In genomic region chr12:105076511-105076910, GRCm38 (mm10) we compare ENCODE assay signal across 28 mouse cellular contexts. TPM values are rescaled to one million over a fixed set of nuclear protein-coding genes. Genes with fewer than 3 reads are reported as not detected.
A peak's percentile ranks its signal among the peaks of the same experiment; 100 is the strongest.
DNase-seq lines count a peak whose midpoint lies in the region; ATAC-seq lines count a peak whose summit lies in the region.
"Had no signal": no experiment of that assay in that cellular context is flagged by ENCODE, and none has a peak within 500 bp of the region (broad histone marks: within the 10 kb centered on the region; RNA-seq: fewer than 3 reads in every experiment).

No protein-coding gene starts in this region.

- H3K36me3 ChIP-seq in forebrain, embryonic 10.5 days (replicated peaks): no peaks in the 10 kb centered on the region
- H3K36me3 ChIP-seq in forebrain, embryonic 12.5 days (replicated peaks): no peaks in the 10 kb centered on the region
- no peaks in the 10 kb centered on the region for H3K36me3 ChIP-seq in midbrain, embryonic 10.5 days
- no peaks in the 10 kb centered on the region for H3K36me3 ChIP-seq in midbrain, embryonic 13.5 days
- no peaks in the 10 kb centered on the region for H3K36me3 ChIP-seq in hindbrain, embryonic 16.5 days (ENCODE audit: control insufficient read depth, insufficient read depth, low read length)
- H3K36me3 ChIP-seq in neural tube, embryonic 15.5 days: no peaks in the 10 kb centered on the region
- H3K36me3 ChIP-seq: embryonic facial prominence, embryonic 12.5 days; forebrain, embryonic 15.5 days; heart, embryonic 10.5 days; limb, embryonic 15.5 days; lung, embryonic 15.5 days; neural tube, embryonic 12.5 days had no signal

- H3K27me3 ChIP-seq in forebrain, embryonic 10.5 days (ENCODE audit: poor library complexity, severe bottlenecking): 0 out of 2 replicates have a peak, but pooled peaks cover 6% of the 10 kb centered on the region
- no peaks in the 10 kb centered on the region for H3K27me3 ChIP-seq in forebrain, embryonic 12.5 days
- 0 out of 2 replicates have a peak, but pooled peaks cover 6% of the 10 kb centered on the region for H3K27me3 ChIP-seq in midbrain, embryonic 10.5 days (ENCODE audit: low read depth, poor library complexity, severe bottlenecking)
- H3K27me3 ChIP-seq in midbrain, embryonic 13.5 days: no peaks in the 10 kb centered on the region
- H3K27me3 ChIP-seq in hindbrain, embryonic 16.5 days (replicated peaks; ENCODE audit: control insufficient read depth, insufficient read depth, low read length): no peaks in the 10 kb centered on the region
- H3K27me3 ChIP-seq in neural tube, embryonic 15.5 days (replicated peaks): no peaks in the 10 kb centered on the region
- H3K27me3 ChIP-seq: embryonic facial prominence, embryonic 12.5 days; forebrain, embryonic 15.5 days; limb, embryonic 15.5 days; lung, embryonic 15.5 days; neural tube, embryonic 12.5 days had no signal

- H3K9me3 ChIP-seq in forebrain, embryonic 10.5 days: no peaks in the 10 kb centered on the region
- H3K9me3 ChIP-seq in forebrain, embryonic 12.5 days: no peaks in the 10 kb centered on the region
- H3K9me3 ChIP-seq in midbrain, embryonic 10.5 days (replicated peaks): no peaks in the 10 kb centered on the region
- H3K9me3 ChIP-seq in midbrain, embryonic 13.5 days: no peaks in the 10 kb centered on the region
- no peaks in the 10 kb centered on the region for H3K9me3 ChIP-seq in hindbrain, embryonic 16.5 days (ENCODE audit: control insufficient read depth, low read length)
- no peaks in the 10 kb centered on the region for H3K9me3 ChIP-seq in neural tube, embryonic 15.5 days (replicated peaks)
- H3K9me3 ChIP-seq: embryonic facial prominence, embryonic 12.5 days; forebrain, embryonic 15.5 days; heart, embryonic 10.5 days; limb, embryonic 15.5 days; lung, embryonic 15.5 days; neural tube, embryonic 12.5 days had no signal

- 78% methylated on average over 3 of the region's 3 CpGs for WGBS in forebrain, embryonic 10.5 days
- 69% methylated on average over 3 of the region's 3 CpGs for WGBS in forebrain, embryonic 12.5 days
- 95% methylated on average over 3 of the region's 3 CpGs for WGBS in midbrain, embryonic 10.5 days
- WGBS in midbrain, embryonic 13.5 days: 71% methylated on average over 3 of the region's 3 CpGs
- 76% methylated on average over 3 of the region's 3 CpGs for WGBS in hindbrain, embryonic 16.5 days
- WGBS in neural tube, embryonic 15.5 days: 71% methylated on average over 3 of the region's 3 CpGs

- no peak for ATAC-seq in forebrain, embryonic 12.5 days (ENCODE audit: low FRiP score)
- no peak for ATAC-seq in midbrain, embryonic 13.5 days
- ATAC-seq in hindbrain, embryonic 16.5 days: no peak
- no peak for ATAC-seq in neural tube, embryonic 15.5 days (ENCODE audit: low FRiP score)
- ATAC-seq: forebrain, embryonic 15.5 days; intestine, embryonic 16.5 days had no signal

- no peak overlapping the region for H3K9ac ChIP-seq in forebrain, embryonic 12.5 days
- no peak overlapping the region for H3K9ac ChIP-seq in midbrain, embryonic 13.5 days (replicated peaks)
- no peak overlapping the region for H3K9ac ChIP-seq in hindbrain, embryonic 16.5 days (ENCODE audit: low read depth, low read length)
- no peak overlapping the region for H3K9ac ChIP-seq in neural tube, embryonic 15.5 days (replicated peaks)
- H3K9ac ChIP-seq: embryonic facial prominence, embryonic 12.5 days; forebrain, embryonic 15.5 days; limb, embryonic 15.5 days; liver, embryonic 14.5 days; lung, embryonic 15.5 days; neural tube, embryonic 12.5 days had no signal

- H3K4me3 ChIP-seq in forebrain, embryonic 10.5 days: no peak overlapping the region
- H3K4me3 ChIP-seq in forebrain, embryonic 12.5 days (replicated peaks): no peak overlapping the region
- H3K4me3 ChIP-seq in midbrain, embryonic 10.5 days: no peak overlapping the region
- H3K4me3 ChIP-seq in midbrain, embryonic 13.5 days (replicated peaks): no peak overlapping the region
- H3K4me3 ChIP-seq in hindbrain, embryonic 16.5 days (ENCODE audit: low read length): no peak overlapping the region
- H3K4me3 ChIP-seq in neural tube, embryonic 15.5 days (replicated peaks): no peak overlapping the region
- H3K4me3 ChIP-seq: embryonic facial prominence, embryonic 12.5 days; forebrain, embryonic 15.5 days; heart, embryonic 10.5 days; left cerebral cortex, adult 2 months; limb, embryonic 15.5 days; lung, embryonic 15.5 days; megakaryocyte, embryonic 14.5 days; neural tube, embryonic 12.5 days had no signal

- H3K27ac ChIP-seq in forebrain, embryonic 10.5 days: peak overlapping the region; percentile 15
- H3K27ac ChIP-seq in forebrain, embryonic 12.5 days: no peak overlapping the region
- peak overlapping the region; percentile 33; the same call in 1 of the 2 replicates for H3K27ac ChIP-seq in midbrain, embryonic 10.5 days (replicated peaks)
- no peak overlapping the region for H3K27ac ChIP-seq in midbrain, embryonic 13.5 days
- H3K27ac ChIP-seq in hindbrain, embryonic 16.5 days (ENCODE audit: low read depth, low read length): peak overlapping the region; percentile 32; the same call in 1 of the 2 replicates
- H3K27ac ChIP-seq in neural tube, embryonic 15.5 days (replicated peaks): 0 out of 2 replicates have a peak overlapping the region, but pooled peaks have one; percentile 6
- H3K27ac ChIP-seq: embryonic facial prominence, embryonic 12.5 days; forebrain, embryonic 15.5 days; heart, embryonic 10.5 days; left cerebral cortex, adult 2 months; limb, embryonic 15.5 days; liver, embryonic 14.5 days; lung, embryonic 15.5 days; neural tube, embryonic 12.5 days; stomach, postnatal 0 days had no signal

- DNase-seq in forebrain, embryonic 10.5 days (ENCODE audit: extremely low spot score, low spot score): no peak
- no peak for DNase-seq in midbrain, embryonic 10.5 days (ENCODE audit: low spot score)
- no peak for DNase-seq in kidney, adult 9 months
- DNase-seq in layer of hippocampus, adult 9-10 months (ENCODE audit: low spot score): no peak
- DNase-seq: adrenal gland, postnatal 10 days; cerebellum, adult 18-20 months; cerebellum, postnatal 14 days; gastrocnemius, postnatal 10 days; kidney, postnatal 4 days; layer of hippocampus, adult 9-11 months; left cerebral cortex, postnatal 4 days; lung, postnatal 36 days; thymus, adult 2 months had no signal

- H3K4me1 ChIP-seq in forebrain, embryonic 10.5 days: peaks cover 19% of the 10 kb centered on the region
- peaks cover 14% of the 10 kb centered on the region for H3K4me1 ChIP-seq in forebrain, embryonic 12.5 days
- H3K4me1 ChIP-seq in midbrain, embryonic 10.5 days: peaks cover 14% of the 10 kb centered on the region
- peaks cover 15% of the 10 kb centered on the region for H3K4me1 ChIP-seq in midbrain, embryonic 13.5 days (replicated peaks)
- H3K4me1 ChIP-seq in hindbrain, embryonic 16.5 days (ENCODE audit: control insufficient read depth, insufficient read depth, low read depth, low read length): peaks cover 5% of the 10 kb centered on the region; the same call in 1 of the 2 replicates
- peaks cover 9% of the 10 kb centered on the region for H3K4me1 ChIP-seq in neural tube, embryonic 15.5 days
- H3K4me1 ChIP-seq: heart, embryonic 10.5 days; limb, embryonic 15.5 days; lung, embryonic 15.5 days; megakaryocyte, embryonic 14.5 days; neural tube, embryonic 12.5 days had no signal

- no peak overlapping the region for H3K4me2 ChIP-seq in forebrain, embryonic 12.5 days
- no peak overlapping the region for H3K4me2 ChIP-seq in midbrain, embryonic 13.5 days (replicated peaks)
- no peak overlapping the region for H3K4me2 ChIP-seq in hindbrain, embryonic 16.5 days (ENCODE audit: low read length)
- H3K4me2 ChIP-seq in neural tube, embryonic 15.5 days: no peak overlapping the region
- H3K4me2 ChIP-seq: embryonic facial prominence, embryonic 12.5 days; forebrain, embryonic 15.5 days; limb, embryonic 15.5 days; lung, embryonic 15.5 days; neural tube, embryonic 12.5 days had no signal

RNA-seq across cellular contexts. Expression of gene Glrx5, which starts 44.0 kb away (rescaled TPM):
- 234 and 235 TPM in 2 replicates for polyA plus RNA-seq in forebrain, embryonic 10.5 days (2016; fragmentation: Nextera tagmentation; extraction: Ambion mirVana)
- polyA plus RNA-seq in forebrain, embryonic 12.5 days (2016; fragmentation: Nextera tagmentation; extraction: Ambion mirVana): 158 and 173 TPM in 2 replicates
- 217 and 246 TPM in 2 replicates for polyA plus RNA-seq in midbrain, embryonic 10.5 days (2016; fragmentation: Nextera tagmentation; extraction: Ambion mirVana)
- polyA plus RNA-seq in midbrain, embryonic 13.5 days (2015; fragmentation: Nextera tagmentation; extraction: Ambion mirVana): 139 and 148 TPM in 2 replicates
- 168 and 179 TPM in 2 replicates for polyA plus RNA-seq in hindbrain, embryonic 16.5 days (2015; fragmentation: Nextera tagmentation; extraction: Ambion mirVana)
- 174 and 186 TPM in 2 replicates for polyA plus RNA-seq in neural tube, embryonic 15.5 days (2015; fragmentation: Nextera tagmentation; extraction: Ambion mirVana)

Comparison
In these comparisons a context has a peak if more than half of its experiments do, and no peak if none do; other contexts are left out.
1. H3K27ac ChIP-seq: peak in forebrain, embryonic 10.5 days (single experiment), midbrain, embryonic 10.5 days (single experiment), hindbrain, embryonic 16.5 days (single experiment) and neural tube, embryonic 15.5 days (single experiment); none in forebrain, embryonic 12.5 days (single experiment) and midbrain, embryonic 13.5 days (single experiment).